Mouse (Mus musculus) heart, postnatal 25 days (tissue): ENCODE measurements around the gene Ess2. TPM values are rescaled to one million over a fixed set of nuclear protein-coding genes. Genes with fewer than 3 reads are reported as not detected.
"Not testable (repeated sequence)": the region's sequence is repeated elsewhere in the genome, so short reads cannot be mapped to it uniquely, and the experiment has no call there.

ENCODE experiments used
- DNase-seq: peaks from one replicate; pipeline ENCODE4 v3.0.0; 2022; ENCODE audit warnings: low spot score
- intact Hi-C: fragments of 180-260 bp; cut with DNase I; formaldehyde crosslinking; loops from one replicate; pipeline ENCODE4 v1.15.1; 2025
- total RNA-seq, 2 experiments: library from RNA; stranded (reverse); gene quantifications; 2 replicates each; pipeline ENCODE4 v1.2.3; 2021

Gene Ess2
- total RNA-seq: 1 to 10 TPM; 8.7 to 9.3 TPM

DNA sequence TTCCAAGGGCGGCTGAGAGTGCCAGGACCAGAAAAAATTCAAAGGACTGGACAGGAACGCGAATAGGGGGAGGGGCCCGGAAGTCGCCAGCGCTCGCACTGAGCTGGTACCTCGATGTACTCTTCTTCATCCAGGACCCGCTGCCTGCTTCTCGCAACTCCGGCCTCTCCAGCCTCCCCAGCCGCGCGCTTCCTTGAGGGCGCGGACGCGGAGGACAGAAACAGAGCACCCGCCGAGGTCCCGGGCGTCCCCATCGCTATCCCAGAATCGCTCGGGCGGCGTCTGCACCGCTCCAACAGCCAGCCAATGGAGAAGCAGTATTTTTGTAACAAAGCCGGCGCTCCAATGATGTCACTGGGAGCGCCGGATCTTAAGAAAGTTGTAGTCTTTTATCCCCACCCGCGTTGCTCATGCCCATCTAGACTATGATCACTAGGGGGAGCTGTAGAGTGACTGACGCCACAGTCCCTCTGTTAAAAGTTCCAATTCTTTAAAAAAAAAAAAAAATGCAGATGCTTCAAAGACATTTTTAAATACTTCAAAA lies at the start of gene Ess2:
Ess2 (minus strand) TSS at position 297 of the 544 bp plus-strand sequence.
- intact Hi-C loops: loop anchor here (1.0 to 5.0 kb wide), 3 partner anchors 10 to 136 kb away; no protein-coding TSS in a partner anchor
- peak; percentile 87 for DNase-seq

- DNase-seq, intact Hi-C loops: not testable (repeated sequence)
Observed at GRCm38 (mm10) chr16:17956052-17956638, 45.0 kb upstream of the Ess2 start.

DNA sequence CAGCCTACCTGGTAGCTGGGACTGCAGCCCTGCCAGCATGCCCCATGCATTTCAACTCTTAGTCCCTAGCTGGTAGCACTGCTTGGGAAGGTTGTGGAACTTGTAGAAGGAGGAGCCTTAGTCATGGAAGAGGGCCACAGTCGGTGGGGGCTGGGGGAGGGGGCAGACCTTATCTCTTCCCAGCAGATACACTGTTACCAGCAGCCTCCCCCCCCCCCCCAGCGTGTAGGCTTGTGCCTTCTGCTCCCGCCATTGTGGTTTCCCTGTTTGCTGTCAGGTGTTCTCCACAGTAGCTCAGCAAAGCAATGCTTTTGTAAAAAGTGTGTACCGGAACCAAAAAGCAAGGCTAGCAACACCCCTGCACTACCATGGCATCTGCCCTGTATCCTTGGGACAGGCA lies 40.5 kb upstream of the Ess2 start:
- intact Hi-C loops: no loop called here
- no peak for DNase-seq

- intact Hi-C loops: no loop called here
Observed at GRCm38 (mm10) chr16:17950068-17950467, 38.9 kb upstream of the Ess2 start.

GRCm38 (mm10) chr16:17949421-17949877 lies 38.3 kb upstream of the Ess2 start:
- no peak for DNase-seq
- intact Hi-C loops: no loop called here

More at GRCm38 (mm10) chr16:17950068-17950467, 38.9 kb upstream of the Ess2 start:
- no peak for DNase-seq

DNA sequence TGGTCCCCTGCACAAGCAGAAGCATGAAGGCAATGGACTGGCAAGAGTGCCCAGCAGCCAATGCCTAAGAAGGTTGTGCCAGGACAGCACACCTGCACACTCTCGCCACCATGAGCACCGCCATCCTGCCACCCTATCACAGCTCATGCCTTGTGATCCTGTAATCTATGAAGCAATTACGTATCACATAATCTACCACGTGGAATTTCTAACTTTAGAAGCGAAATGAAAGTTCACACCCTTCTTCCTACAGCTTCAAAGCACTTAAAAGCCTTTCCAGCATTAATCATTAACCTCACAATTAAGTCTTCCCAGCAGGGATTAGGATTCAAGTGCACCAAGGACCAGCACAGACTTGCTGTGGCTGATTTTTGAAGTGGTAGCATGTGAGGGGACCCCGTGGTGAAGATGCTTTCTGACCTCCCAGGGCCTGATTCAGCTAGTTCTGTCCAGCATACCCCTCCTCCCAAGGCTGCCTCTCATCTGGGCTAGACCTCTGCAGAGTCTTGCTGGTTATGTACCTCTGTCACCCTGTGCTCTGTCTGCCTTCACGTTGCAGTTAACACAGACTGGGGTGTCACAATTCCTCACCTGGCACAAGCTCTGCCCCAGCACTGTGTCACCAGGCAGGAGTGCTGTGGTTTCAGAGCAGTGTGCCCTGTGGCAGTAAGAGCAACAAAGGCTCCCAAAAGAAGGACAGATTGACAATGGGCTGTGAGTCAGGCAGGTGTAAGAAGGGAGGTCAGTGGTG lies 34.1 kb upstream of the Ess2 start:
- intact Hi-C loops: no loop called here
- DNase-seq: no peak

DNA sequence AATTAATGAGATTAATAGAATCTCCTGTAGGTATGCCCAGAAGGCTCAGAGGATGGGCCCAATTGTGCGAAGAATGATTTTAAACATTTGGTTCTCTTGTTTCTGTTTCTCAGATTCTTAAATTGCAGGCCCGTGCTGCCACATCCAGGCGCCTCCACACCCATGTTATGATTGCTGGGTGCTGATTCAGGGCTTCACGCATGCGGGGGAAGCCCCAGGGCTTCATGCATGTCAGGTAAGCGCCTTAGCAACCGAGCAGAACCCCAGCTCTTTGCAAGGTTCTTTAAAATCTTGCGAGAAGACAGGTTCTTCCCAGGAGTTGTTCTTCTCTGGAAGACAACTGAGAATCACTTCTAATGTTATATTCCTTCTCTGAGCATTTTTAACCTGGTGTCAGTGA lies 32.3 kb upstream of the Ess2 start:
- intact Hi-C loops: no loop called here
- DNase-seq: no peak

- intact Hi-C loops: no loop called here
Observed at GRCm38 (mm10) chr16:17939255-17939751, 28.2 kb upstream of the Ess2 start.

GRCm38 (mm10) chr16:17938821-17939220 lies 27.7 kb upstream of the Ess2 start:
- intact Hi-C loops: no loop called here
- no peak for DNase-seq

More at GRCm38 (mm10) chr16:17939255-17939751, 28.2 kb upstream of the Ess2 start:
- DNase-seq: no peak

- intact Hi-C loops: no loop called here
- no peak for DNase-seq
Observed at GRCm38 (mm10) chr16:17938187-17938586, 27.0 kb upstream of the Ess2 start.

GRCm38 (mm10) chr16:17936776-17937175 lies 25.6 kb upstream of the Ess2 start:
- no peak for DNase-seq
- intact Hi-C loops: no loop called here

DNA sequence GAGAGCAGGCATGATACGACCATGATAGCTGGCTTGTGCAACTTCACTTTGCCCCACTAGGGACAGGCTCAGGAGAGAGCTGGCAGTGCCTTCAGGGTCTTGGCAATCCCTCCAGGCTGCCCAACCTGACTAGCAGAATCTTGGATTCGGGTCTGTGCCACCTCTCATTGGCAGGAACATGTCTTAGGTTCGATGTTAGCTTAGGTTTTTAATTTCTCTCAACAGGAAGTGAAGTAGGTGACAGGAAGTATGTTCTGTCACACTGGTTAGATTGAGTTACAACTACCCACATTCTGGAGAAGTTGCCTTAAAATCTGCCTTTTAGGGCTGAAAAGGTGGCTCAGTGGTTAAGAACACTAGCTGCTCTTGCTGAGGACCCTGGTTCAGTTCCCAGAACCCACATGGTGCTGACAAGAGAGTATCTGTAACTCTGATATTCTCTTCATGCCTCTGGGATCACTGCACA lies 23.3 kb upstream of the Ess2 start:
- no peak for DNase-seq
- intact Hi-C loops: no loop called here

DNA sequence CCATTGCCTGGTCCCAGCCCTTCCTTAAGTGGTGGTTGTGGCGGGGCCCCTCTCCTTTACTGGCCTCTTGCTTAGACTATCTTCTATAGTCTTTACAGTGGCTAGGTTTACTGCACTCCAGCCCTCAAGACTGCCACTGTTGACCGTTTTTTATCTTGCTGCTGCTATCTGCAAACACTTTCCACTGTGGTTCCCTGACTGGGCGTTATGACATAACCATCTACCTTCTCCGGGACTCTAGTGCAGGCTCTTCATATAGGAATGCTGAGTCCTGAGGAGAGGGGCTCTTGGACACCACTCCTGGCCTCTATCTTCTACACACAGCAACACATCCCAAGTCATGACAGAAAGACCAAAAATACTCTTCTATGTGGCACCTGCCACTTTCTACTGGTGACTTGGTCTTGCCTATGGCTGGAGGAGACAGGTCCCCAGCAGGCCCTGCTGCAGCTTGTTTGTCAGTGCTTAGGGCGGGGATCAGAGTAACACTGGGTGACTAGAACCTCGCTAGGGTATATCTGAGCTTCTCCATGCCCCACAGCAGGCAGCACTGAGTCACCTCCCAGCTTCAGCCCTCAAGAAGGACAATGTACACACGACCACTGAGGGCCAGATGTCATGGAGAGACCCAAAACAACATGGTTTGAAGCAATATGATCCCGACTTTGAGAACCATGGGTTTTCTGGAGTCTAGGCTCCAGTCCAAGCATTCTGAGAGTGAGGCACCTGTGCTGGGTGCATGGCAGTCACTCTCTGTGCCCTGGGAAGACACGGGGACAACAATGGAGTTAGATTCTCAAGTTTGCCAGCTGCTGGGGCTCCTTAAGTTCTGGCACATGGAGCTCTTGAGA lies 22.7 kb upstream of the Ess2 start:
- intact Hi-C loops: no loop called here
- no peak for DNase-seq

- intact Hi-C loops: no loop called here
- DNase-seq: no peak
Observed at GRCm38 (mm10) chr16:17931906-17932460, 20.8 kb upstream of the Ess2 start.

DNA sequence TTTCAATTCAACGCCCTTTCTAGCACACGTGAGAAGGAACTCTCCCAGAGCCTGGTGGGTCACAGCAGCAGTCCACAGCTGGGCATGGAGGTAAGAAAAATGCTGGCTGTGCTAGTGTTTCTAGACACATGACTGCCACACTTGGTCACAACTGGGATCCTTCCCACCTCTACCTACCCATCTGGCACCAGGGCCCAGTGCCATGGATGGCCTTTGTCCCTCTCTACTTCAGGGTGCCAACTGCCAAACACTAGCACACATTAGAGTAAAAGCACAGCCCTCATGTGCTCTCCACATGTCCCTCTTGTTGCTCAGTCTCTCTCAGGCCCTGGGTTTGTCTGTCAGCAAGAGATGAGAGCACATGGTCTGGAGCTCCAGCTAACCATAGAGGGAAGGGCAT lies 18.5 kb upstream of the Ess2 start:
- intact Hi-C loops: loop anchor here (5.0 to 10.0 kb wide), 3 partner anchors 58 to 305 kb away; partner anchors contain the start of gene Zdhhc8

DNA sequence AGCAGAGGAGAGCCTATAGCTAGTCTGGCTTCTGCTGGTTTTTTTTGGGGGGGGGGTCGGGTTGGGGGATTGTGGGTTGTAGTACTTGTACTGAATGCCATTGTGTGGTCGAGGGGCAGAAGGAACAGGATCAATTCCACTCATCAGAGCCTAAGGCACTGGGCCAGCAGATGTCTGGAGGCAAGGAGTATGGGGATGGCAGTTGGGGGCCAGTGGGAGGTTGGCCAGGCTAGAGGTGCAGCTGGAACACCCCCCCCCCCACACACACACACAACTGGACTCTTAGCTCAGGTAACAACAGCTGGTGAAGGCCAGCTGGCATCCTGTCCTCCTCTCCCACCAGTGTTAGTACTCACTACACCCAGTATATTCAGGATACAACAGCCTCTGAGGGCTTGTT lies 18.1 kb upstream of the Ess2 start:
- intact Hi-C loops: loop anchor here (5.0 to 10.0 kb wide), 3 partner anchors 58 to 306 kb away; partner anchors contain the start of gene Zdhhc8

More for the DNA sequence above, 18.5 kb upstream of the Ess2 start:
- DNase-seq: no peak

DNA sequence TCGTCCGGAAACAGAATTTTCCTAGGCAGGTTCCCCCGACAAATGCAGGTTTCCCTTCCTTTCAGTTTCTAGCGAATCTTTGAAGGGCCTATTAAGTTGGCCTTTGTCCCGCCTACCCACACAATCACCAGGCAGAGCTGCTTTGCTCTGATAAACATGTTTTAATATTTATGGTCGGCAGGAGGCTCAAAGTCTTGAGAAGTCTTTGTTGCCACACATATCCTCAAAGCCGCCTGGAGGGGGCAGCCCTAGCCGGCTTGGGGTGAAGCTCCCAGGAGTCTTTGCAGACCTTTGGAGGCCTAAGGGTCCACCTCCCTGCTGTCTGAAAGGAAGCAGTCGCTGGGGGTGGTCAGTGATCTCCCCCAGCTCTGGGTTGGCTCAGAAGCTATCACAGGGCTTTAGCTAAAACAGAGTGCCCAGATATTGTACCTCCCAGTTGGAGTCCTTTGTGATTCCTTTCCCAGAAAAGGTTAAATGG lies 17.5 kb upstream of the Ess2 start:
- peak; percentile 57 for DNase-seq
- intact Hi-C loops: loop anchor here (5.0 to 10.0 kb wide), 3 partner anchors 59 to 306 kb away; partner anchors contain the start of gene Zdhhc8

More for the DNA sequence above, 18.1 kb upstream of the Ess2 start:
- DNase-seq: no peak

DNA sequence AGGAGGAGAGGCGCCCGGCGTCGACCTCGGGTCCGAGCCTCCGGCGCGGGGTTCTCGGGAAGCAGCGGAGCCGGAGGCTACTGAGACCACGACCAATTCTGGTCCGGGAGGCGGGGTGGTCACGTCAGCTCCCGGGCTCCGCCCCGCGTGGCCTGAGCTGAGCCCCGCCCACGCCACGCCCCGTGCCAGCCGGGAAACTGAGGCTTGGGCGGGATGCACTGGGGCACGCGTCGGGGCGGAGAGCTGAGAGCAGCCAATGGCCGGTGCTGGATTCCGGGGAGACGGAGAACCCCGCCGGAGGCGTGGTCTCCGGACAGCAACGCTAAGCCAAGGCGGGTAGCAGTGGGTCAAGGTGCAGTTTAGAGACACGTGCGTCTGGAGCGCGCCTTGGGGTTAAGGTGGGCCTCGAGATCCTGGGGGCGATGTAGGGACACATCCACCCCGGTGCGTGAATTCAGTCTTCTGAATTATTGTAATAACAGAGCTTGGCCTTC lies 17.0 kb upstream of the Ess2 start, which contains the start of gene Slc25a1:
Slc25a1 (minus strand) TSS at position 133 of the 494 bp plus-strand sequence.
- peak; percentile 63 for DNase-seq
- intact Hi-C loops: loop anchor here (5.0 to 10.0 kb wide), 3 partner anchors 59 to 307 kb away; partner anchors contain the start of gene Zdhhc8
